Mouse (Mus musculus): ENCODE measurements around the gene G6pc2.

Gene G6pc2

DNA sequence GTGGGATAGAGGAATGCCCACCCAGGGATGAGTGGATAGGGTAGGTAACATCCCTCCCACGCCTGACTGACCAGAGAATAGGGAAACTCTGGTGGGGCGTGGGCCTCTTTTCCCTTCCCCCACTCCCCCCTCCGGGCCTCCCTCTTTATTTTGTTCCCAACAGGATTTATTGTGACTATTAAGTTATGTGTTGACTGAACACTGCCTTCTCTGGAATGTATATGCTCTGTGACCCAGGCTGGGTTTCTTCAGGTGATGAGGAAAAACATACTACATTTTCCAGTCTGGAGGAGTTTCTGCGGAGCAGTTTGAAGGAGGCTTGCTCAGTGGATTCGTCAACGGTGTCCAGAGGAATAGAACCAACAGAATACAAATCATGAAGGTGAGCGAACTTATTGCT lies at the start of gene G6pc2:
Gene G6pc2 (plus strand): TSS at position 301 of the 400 bp plus-strand sequence.
- DNase-seq (ENCODE audit: low spot score in 2 of 2) = no peak

DNA sequence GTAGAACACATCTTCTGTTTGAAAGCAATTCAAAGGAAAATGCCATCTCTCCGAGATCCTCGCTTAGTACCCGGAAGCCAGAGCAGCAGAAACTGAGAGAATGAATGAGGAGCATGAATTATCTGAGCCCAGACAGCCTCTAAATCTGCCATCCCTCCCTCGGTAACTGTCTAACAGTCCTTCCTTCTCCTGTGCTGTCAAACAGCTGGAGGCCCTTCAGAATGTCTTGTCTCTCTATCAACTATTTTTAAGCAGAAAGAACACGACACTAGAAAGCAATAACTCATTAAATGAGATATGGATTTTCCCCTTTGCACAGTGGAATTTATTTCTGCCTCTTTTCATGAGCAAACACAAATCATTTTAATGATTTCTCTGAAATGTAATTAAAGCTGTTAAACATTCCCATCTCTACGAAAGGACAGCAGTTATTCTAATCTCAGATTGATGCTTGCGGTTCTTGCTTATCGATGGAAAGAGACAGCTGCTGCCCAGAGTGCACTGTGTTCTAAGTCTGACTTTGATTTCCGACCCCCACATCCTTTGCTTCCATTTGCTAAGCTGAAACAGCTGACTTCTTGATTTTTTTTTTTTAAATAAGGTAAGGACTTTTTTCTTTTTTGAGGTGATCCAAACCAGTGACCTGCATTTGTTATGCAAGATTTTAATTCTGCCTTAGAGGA lies 40.3 kb upstream of the G6pc2 start:
- no peak for DNase-seq (ENCODE audit: low spot score in 2 of 2)

GRCm38 (mm10) chr2:69175296-69175695 lies 35.6 kb upstream of the G6pc2 start:
- no peak for DNase-seq (ENCODE audit: low spot score in 2 of 2)

- no peak for DNase-seq (ENCODE audit: low spot score in 2 of 2)
Observed at GRCm38 (mm10) chr2:69179721-69180120, 31.2 kb upstream of the G6pc2 start.

GRCm38 (mm10) chr2:69187990-69188389 lies 22.9 kb upstream of the G6pc2 start:
- no peak for DNase-seq (ENCODE audit: low spot score in 2 of 2)

- no peak for DNase-seq (ENCODE audit: low spot score in 2 of 2)
Observed at GRCm38 (mm10) chr2:69188732-69189131, 22.1 kb upstream of the G6pc2 start.

GRCm38 (mm10) chr2:69189222-69189621 lies 21.7 kb upstream of the G6pc2 start:
- DNase-seq (ENCODE audit: low spot score in 2 of 2) = no peak

DNA sequence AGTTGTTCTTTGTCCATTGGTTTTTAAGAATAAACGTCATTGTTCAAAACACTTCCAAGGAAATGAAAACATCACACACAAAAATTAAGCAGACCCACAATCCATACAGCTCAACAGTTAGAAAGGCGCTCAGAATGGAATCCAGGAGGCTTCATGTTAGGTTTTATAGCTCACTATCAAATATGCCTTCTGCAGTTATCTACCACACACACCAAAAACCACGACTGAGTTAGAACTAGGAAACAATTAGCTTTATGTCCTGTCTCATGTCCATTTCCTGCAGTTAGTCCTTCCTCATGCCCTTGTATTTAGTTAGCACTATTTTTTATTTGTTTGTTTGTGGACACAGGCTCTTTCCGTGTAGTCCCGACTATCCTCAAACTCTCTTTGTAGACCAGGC lies 19.8 kb upstream of the G6pc2 start:
- no peak for DNase-seq (ENCODE audit: low spot score in 2 of 2)

- DNase-seq (ENCODE audit: low spot score in 2 of 2) = no peak
Observed at GRCm38 (mm10) chr2:69193555-69193954, 17.3 kb upstream of the G6pc2 start.

DNA sequence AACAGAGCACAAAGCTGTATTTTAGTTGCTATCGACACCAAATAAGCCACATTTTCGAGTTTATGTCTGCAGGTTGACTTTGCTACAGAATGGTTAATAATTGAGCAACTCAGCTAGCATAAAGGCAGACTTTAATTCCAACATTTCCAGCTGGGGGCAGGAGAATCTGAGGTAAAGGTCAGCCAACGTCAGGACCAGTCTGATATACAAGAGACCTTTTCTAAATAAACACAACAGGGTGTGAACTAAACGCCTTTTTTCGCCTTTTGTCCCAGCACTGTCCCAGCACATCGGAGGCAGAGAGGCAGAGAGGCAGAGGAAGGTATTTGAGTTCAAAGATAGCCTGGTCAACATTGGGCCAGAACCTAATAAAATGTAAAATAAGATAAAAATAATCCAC lies 5.7 kb upstream of the G6pc2 start:
- DNase-seq (ENCODE audit: low spot score in 2 of 2) = no peak

GRCm38 (mm10) chr2:69205791-69206351 lies 5.0 kb upstream of the G6pc2 start, which contains the start of gene Spc25:
Gene Spc25, minus strand, starts transcription at chr2:69206194.
- peak; percentile 85 to 90 for DNase-seq (ENCODE audit: low spot score in 2 of 2)

DNA sequence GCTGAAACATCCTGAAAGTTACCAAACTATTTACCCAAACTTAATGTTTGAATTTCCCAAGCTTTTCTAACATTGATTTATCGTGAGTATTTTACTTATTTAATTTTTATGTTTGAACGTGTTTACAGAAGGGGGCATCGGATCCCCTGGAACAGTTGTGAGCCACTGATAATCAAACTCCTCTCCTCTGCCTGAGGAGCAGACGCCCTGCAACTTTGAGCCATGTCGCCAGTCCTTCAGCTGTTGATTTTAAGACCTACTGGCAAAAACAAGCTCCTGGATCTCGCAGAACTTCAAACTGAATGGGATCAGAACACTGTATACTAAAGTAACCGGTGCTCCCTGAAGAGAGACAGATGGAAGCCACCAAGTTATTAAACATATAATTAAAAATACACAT lies 4.3 kb upstream of the G6pc2 start:
- DNase-seq (ENCODE audit: low spot score in 2 of 2) = no peak

DNA sequence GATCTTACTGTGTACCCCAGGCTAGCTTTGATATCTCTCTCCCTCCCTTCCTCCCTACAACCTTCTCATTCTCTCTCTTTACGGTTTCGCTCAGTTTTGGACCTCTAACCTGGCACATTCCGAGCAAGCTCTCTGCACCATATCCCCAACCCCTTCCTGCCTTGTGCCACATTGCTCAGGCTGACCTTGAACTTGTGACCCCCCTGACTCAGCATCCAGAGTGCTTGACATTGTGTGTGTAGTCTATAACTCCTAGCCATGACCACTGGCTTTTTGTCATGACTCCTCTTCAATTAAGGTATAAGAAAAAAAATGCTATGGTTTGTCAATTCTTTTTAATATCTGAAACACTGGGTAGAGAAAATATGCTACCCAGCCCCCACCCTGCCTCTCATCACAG lies 1.2 kb upstream of the G6pc2 start:
- DNase-seq (ENCODE audit: low spot score in 2 of 2) = no peak

DNA sequence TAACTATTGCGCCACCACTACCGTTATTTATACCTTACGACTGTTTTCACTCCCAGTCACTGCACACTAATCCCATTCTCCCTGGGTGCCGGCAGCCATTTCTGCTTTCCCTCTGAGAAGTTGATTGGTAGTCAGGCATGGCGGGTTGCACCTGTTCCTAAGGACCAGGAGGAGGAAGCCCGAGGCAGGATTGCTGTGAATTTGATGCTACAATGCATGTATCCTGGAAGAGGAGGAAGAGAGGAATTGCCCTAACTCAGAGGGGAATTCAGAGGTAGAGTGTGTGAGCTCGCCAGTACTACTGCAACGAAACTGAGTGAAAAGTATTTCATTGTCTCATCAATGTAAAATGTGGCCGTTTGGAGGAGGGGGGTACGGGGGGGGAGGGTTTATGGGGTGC lies 1.8 kb downstream of the G6pc2 start:
- no peak for DNase-seq (ENCODE audit: low spot score in 2 of 2)

DNA sequence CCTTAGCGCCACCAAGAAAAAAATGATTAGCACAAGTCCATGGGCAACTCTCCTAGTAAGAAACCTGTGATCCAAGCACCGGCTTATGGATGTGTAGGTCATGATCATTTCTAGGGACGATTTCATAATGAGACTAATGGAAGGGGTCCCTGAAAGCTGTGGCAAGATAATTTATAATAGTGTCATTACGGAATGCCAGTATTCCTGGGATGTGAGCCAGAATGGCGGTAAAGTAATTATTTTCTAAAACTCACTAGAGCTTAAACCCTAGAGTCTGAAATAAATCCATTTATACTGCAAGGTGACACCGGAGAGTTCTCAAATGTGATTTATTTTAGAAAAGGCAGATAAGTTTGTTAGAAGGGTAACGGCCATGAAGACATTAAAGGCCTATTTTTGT lies 4.4 kb downstream of the G6pc2 start:
- DNase-seq (ENCODE audit: low spot score in 2 of 2) = no peak

DNA sequence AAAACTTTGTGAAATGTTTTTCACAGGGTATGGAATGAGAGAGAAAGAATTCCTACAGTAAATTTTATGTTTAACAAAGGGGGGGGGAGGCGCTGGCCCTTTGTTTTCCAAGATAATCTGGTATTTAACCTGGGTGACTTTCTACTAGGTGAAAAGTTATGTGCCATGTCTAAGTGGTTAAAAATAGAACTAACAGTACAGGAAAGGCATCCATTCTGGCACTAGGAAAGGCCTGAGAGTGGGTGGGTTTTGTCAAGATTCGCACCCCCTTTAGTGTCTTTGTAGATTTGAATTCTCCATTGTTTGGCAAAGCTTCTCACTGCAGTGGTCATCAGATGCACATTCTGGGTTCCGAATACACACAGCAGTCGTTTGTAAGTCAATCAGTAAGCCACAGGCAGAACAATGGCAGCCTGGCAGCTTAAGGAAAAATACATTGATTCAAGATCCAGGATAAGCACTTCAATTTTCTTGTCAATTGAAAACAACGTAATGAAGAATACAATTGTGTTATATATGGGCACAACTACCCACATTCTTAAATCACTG lies 11.1 kb downstream of the G6pc2 start:
- DNase-seq (ENCODE audit: low spot score in 2 of 2) = no peak

- no peak for DNase-seq (ENCODE audit: low spot score in 2 of 2)
Observed at GRCm38 (mm10) chr2:69222815-69223214, 11.9 kb downstream of the G6pc2 start.

DNA sequence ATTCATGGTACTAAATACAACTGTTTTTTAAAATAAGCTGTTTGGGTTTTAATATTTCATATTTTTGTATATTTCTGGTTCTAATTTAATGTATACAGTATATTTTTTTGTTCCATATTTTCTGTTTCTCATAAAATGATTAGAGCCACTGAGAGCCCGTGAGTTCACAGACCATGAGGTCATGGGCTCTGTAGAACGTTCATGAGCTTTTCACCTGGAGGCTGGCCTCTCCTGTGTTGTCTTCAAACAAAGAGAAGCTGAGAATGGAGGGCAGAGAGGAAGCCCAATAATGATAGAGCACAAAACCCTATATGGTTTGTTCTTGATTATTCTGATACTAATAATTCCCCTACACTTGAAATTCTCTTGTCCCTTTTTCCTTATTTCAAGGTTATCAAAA lies 13.9 kb downstream of the G6pc2 start:
- no peak for DNase-seq (ENCODE audit: low spot score in 2 of 2)

DNA sequence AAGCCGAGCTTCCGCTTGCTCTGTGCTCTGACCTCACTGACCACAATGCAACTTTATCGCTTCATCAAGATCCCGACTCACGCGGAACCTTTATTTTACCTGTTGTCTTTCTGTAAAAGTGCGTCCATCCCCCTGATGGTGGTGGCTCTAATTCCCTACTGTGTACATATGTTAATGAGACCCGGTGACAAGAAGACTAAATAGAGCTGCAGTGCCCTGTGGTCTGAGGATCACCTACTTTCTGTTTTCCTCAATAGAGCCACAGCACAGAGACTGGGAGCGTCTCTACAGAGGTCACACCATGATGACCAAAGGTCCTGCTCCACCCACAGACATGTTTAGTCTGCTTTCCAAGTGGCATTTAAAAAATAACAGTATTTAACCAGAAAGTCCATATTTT lies 16.0 kb downstream of the G6pc2 start:
- DNase-seq (ENCODE audit: low spot score in 2 of 2) = no peak

DNA sequence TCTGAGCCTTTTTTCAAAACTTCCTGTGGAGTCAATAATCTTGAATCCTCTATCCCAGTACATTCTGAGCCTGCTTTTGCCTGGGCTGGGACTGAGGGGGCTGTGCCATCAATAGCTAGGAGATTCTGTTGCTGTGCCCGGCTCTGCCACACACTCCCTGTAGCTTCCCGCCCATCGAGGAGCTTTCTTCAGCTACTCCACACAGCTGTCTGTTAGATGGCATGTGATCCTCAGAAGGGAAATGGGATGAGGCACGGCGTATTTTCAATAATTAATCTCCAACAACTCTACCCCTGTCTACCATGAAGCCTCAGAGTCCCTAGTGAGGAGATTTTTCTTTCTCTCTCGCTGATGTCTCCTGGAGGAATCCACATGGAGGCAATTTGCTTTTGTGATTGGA lies 17.8 kb downstream of the G6pc2 start:
- no peak for DNase-seq (ENCODE audit: low spot score in 2 of 2)

DNA sequence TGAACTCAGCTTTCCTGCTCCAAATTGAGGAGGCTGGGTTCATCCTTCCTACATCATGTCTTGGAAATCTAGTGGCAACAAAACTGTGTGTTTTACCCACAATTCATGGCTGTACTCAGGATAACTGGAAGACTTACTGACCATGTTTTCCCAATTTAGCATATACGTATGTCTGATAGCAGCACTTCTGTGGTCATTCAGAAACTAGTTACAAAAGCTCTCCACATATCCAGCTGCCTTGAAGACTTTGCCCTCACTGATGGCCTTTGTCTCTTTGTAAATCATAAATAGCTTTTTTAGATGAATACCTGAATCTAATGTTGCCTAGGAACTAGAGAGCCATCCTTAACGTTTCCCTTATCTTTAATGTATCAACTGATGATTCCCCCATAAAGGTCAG lies 19.3 kb downstream of the G6pc2 start:
- DNase-seq (ENCODE audit: low spot score in 2 of 2) = no peak

DNA sequence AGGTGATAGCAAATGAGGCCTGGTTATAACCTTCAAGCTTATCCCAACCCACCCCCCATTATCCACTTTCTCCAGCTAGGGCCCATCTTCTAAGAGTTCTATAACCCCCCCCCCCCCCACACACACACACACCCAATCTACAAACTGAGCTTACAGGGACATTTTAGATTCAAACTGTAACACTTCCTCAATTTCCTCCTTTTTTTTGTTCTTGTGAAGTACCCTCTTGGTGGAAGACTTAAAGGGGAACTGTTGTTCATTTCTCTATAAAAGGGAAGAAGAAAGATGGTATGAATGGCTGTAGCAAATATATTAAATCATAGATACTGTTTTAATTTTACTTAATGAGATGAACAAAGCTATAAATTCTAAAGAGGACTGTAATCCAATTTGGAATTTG lies 21.2 kb downstream of the G6pc2 start:
- DNase-seq (ENCODE audit: low spot score in 2 of 2) = no peak

- no peak for DNase-seq (ENCODE audit: low spot score in 2 of 2)
Observed at GRCm38 (mm10) chr2:69234976-69235678, 24.3 kb downstream of the G6pc2 start.
